Mouse (Mus musculus) ES-E14 (cell line): ENCODE results near the gene Wipf2. TPM values are rescaled to one million over a fixed set of nuclear protein-coding genes. Genes with fewer than 3 reads are reported as not detected.

ENCODE experiments used
- DNase-seq: peaks from one replicate; pipeline ENCODE4 v3.0.0-alpha.2; 2013; ENCODE audit warnings: low read depth, low spot score
- H3K27ac ChIP-seq: 2 replicates; pipeline ENCODE4 v1.5.1; 2012; ENCODE audit warnings: low read depth, mild to moderate bottlenecking, low read length, moderate library complexity, mixed read lengths; ENCODE audit not compliant: poor library complexity, insufficient read depth, severe bottlenecking
- H3K36me3 ChIP-seq: 2 replicates; pipeline ENCODE4 v1.6.1; 2012; ENCODE audit warnings: mild to moderate bottlenecking, low read length, moderate library complexity, mixed read lengths; ENCODE audit not compliant: control insufficient read depth, poor library complexity, insufficient read depth, severe bottlenecking
- H3K4me1 ChIP-seq, 2 experiments: fragments of 150-350 bp in 1 of 2; sonication (generic) in 1 of 2; 2 replicates each; pipeline ENCODE4 v1.6.1; 2012; ENCODE audit warnings: low read length in 2 of 2, mild to moderate bottlenecking in 1 of 2, mixed read lengths in 1 of 2; ENCODE audit not compliant: control insufficient read depth in 2 of 2, insufficient read depth in 2 of 2, poor library complexity in 1 of 2
- H3K4me3 ChIP-seq, 2 experiments: fragments of 150-350 bp in 1 of 2; sonication (generic) in 1 of 2; 2 replicates each; pipeline ENCODE4 v1.5.1; 2012; ENCODE audit warnings: low read length in 2 of 2, low read depth in 1 of 2, mild to moderate bottlenecking in 1 of 2, mixed read lengths in 1 of 2; ENCODE audit not compliant: insufficient read depth in 1 of 2, poor library complexity in 1 of 2, severe bottlenecking in 1 of 2
- H3K9ac ChIP-seq: 2 replicates; pipeline ENCODE4 v1.6.1; 2012; ENCODE audit warnings: low read depth, mild to moderate bottlenecking, low read length, mixed read lengths; ENCODE audit not compliant: poor library complexity, insufficient read depth, severe bottlenecking
- H3K9me3 ChIP-seq: fragments of 150-350 bp; sonication (generic); 2 replicates; pipeline ENCODE4 v1.6.1; 2012; ENCODE audit warnings: low read depth, mild to moderate bottlenecking, low read length; ENCODE audit not compliant: control insufficient read depth, insufficient read depth
- CHD2 ChIP-seq: IDR thresholded peaks from 2 replicates; pipeline ENCODE4 v1.6.1; 2014; ENCODE audit warnings: mild to moderate bottlenecking, low read depth, low read length, inconsistent platforms
- HCFC1 ChIP-seq: IDR thresholded peaks from 2 replicates; pipeline ENCODE4 v1.6.1; 2012; ENCODE audit warnings: low read length, inconsistent platforms, borderline replicate concordance; ENCODE audit not compliant: insufficient read depth
- MAFK ChIP-seq: IDR thresholded peaks from 2 replicates; pipeline ENCODE4 v1.6.1; 2014; ENCODE audit warnings: mild to moderate bottlenecking, low read depth, low read length, inconsistent platforms; ENCODE audit not compliant: insufficient read depth
- ZC3H11A ChIP-seq: IDR thresholded peaks from 2 replicates; pipeline ENCODE4 v1.6.1; 2012; ENCODE audit warnings: low read depth, mild to moderate bottlenecking, inconsistent platforms, low read length, borderline replicate concordance
- ZNF384 ChIP-seq: IDR thresholded peaks from 2 replicates; pipeline ENCODE4 v1.6.1; 2012; ENCODE audit warnings: low read depth, low read length, inconsistent platforms
- in situ Hi-C, 2 experiments: fragments of 600-800 bp; cut with MboI; formaldehyde crosslinking; loops; one replicate each; pipeline ENCODE4 v1.15.1; 2025; ENCODE audit warnings: low sequenced_read_pairs in 2 of 2, inconsistent platforms in 1 of 2; ENCODE audit not compliant: unreplicated experiment in 2 of 2
- total RNA-seq: library from RNA; depleted of rRNA; stranded (reverse); fragments of 300-350 nt; gene quantifications from 2 replicates; pipeline ENCODE4 v1.2.3, GENCODE M21; 2012

Gene Wipf2
- total RNA-seq, 1 experiment: 5.8 TPM

DNA sequence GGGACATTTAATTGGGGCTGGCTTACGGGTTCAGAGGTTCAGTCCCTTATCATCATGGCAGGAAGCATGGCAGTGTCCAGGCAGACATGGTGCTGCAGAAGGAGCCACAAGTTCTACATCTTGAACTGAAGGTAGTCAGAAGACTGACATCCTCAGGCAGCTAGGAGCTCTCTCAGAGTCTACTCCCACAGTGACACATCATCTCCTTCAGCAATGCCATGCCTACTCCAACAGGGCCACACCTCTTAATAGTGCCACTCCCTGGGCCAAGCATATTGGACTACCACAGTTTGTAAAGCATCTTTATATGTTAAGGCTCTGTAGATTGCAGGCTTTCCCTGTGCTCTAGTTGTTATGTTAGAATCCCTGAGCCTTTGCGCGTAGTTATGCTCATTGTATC, 24.3 kb downstream of the Wipf2 start:
- TF ChIP-seq HCFC1 (no peak), CHD2 (no peak), MAFK (no peak), ZNF384 (no peak), ZC3H11A (no peak)
- no peak for DNase-seq
- Histone ChIP-seq H3K4me1 (peaks cover 0 to 10% of the 10 kb centered on the region in 2 experiments; a peak in 1 of 4 replicates), H3K9me3 (no peaks in the 10 kb centered on the region), H3K9ac (no peak overlapping the region), H3K4me3 (no peak overlapping the region), H3K36me3 (no peaks in the 10 kb centered on the region; the same call in 1 of the 2 replicates), H3K27ac (no peak overlapping the region)
- in situ Hi-C loops: no loop called here

GRCm38 (mm10) chr11:98889077-98889476, 25.6 kb downstream of the Wipf2 start:
- in situ Hi-C loops: no loop called here
- peaks cover 0 to 12% of the 10 kb centered on the region in 2 experiments; a peak in 1 of 4 replicates for H3K4me1 ChIP-seq
- H3K9ac ChIP-seq: no peak overlapping the region
- TF ChIP-seq MAFK (no peak), ZNF384 (no peak), ZC3H11A (no peak), HCFC1 (no peak), CHD2 (no peak)
- H3K27ac ChIP-seq: no peak overlapping the region
- H3K4me3 ChIP-seq: no peak overlapping the region
- no peaks in the 10 kb centered on the region for H3K9me3 ChIP-seq
- H3K36me3 ChIP-seq: peaks cover 4% of the 10 kb centered on the region; the same call in 1 of the 2 replicates
- DNase-seq: no peak

DNA sequence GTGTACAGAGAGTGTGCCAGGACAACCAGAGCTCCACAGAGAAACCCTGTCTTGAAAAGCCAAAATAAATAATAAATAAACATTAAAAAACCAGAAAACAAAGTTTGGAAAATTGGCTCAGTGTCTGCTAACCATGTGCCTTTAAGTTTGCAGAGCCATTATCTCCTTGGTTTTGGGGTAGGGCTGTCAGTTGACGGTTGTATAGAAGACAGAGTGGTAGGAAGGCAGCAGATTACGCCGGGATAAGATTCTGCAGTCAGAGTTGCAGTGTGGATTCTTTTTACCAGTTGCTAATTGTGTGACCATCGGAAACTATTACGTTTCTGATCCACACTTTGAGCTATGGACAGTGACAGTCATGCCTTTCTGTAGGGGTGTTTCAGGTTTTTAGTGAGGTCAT, 26.5 kb downstream of the Wipf2 start:
- no peak for DNase-seq
- H3K36me3 ChIP-seq: peaks cover 4% of the 10 kb centered on the region; the same call in 1 of the 2 replicates
- in situ Hi-C loops: no loop called here

GRCm38 (mm10) chr11:98892426-98892825, 29.0 kb downstream of the Wipf2 start:
- Histone ChIP-seq H3K9me3 (no peaks in the 10 kb centered on the region), H3K36me3 (peaks cover 10% of the 10 kb centered on the region; the same call in 1 of the 2 replicates), H3K4me3 (peak overlapping the region; percentile 5 to 25; a peak in 2 of 4 replicates), H3K27ac (no peak overlapping the region), H3K4me1 (peaks cover 0 to 14% of the 10 kb centered on the region in 2 experiments; a peak in 2 of 4 replicates), H3K9ac (no peak overlapping the region)
- no peak for TF ChIP-seq ZNF384
- in situ Hi-C loops: no loop called here
- no peak for DNase-seq

More for the DNA sequence above, 26.5 kb downstream of the Wipf2 start:
- Histone ChIP-seq H3K27ac (no peak overlapping the region), H3K9ac (no peak overlapping the region), H3K4me1 (peaks cover 0 to 12% of the 10 kb centered on the region in 2 experiments; a peak in 1 of 4 replicates), H3K4me3 (no peak overlapping the region), H3K9me3 (no peaks in the 10 kb centered on the region)
- TF ChIP-seq ZNF384: no peak
- no peak for TF ChIP-seq CHD2
- TF ChIP-seq MAFK: no peak
- TF ChIP-seq ZC3H11A: no peak
- TF ChIP-seq HCFC1: no peak

DNA sequence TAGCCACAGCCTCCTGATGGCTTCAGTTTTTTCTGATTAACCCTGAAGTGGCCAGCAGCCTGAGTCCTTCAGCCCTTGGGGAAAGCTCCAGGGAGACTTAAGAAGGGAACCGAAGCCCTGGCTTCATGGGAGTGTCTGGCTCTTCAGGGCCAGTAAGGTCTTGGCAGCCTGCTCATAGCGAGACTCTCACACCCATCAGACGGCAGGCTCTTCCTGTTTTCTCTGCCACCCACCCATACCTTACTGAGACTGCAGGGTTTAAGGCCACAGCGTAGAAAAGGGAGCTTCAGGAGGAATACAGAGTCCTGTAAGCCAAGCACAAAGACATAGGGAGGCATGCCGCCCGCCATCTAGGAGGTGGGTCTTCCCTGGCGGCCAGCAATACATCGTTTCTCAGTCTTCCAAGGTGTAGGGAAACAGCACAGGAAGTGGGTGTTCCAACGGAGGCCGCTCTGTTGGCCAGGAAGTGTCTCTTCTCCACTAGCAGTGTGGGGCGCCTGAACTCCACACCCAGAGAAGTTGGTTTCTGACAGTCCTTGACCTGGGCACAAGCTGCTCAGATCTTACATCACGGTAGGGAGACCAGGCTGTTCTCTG, 37.2 kb downstream of the Wipf2 start:
- Histone ChIP-seq H3K9me3 (no peaks in the 10 kb centered on the region), H3K4me1 (peaks cover 6 to 33% of the 10 kb centered on the region in 2 experiments; a peak in 3 of 4 replicates), H3K36me3 (peaks cover 15% of the 10 kb centered on the region; the same call in 1 of the 2 replicates), H3K4me3 (peak overlapping the region in 1 of 2 experiments; percentile 11; a peak in 1 of 4 replicates), H3K9ac (peak overlapping the region; percentile 4; the same call in 1 of the 2 replicates), H3K27ac (no peak overlapping the region)
- TF ChIP-seq HCFC1: no peak
- no peak for TF ChIP-seq MAFK
- TF ChIP-seq ZNF384: no peak
- TF ChIP-seq ZC3H11A: no peak
- no peak for TF ChIP-seq CHD2
- in situ Hi-C loops: no loop called here
- no peak for DNase-seq
